Mouse (Mus musculus): Measurements from ENCODE around the gene Maz.

The Maz gene

GRCm38 (mm10) chr7:127026984-127027726 lies at the start of gene Maz:
Gene Maz, minus strand, starts transcription at chr7:127027037.
- DNase-seq = peak; percentile 100

- no peak for DNase-seq
Measured at GRCm38 (mm10) chr7:127076188-127076587, 49.4 kb upstream of the Maz start.

DNA sequence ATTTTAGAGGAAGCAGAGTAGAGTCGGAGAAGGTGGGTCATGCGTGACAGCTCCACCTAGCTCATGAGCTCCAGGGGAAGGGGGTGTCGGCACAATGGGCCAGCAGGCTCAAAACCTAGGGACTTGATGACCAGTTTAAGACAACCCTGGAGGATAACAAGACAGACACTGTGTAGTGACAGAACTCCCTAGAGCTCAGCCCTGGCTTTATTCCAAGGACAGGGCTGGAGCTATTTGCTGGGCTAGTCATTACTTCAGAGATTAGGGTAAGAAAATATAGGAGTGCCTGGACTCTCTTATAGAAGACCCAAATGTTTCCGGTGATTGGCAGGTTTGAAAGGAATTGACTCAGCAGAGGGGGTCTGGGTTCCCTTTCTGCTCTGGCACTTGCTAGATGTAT lies 46.4 kb upstream of the Maz start:
- DNase-seq = no peak

- no peak for DNase-seq
Measured at GRCm38 (mm10) chr7:127070871-127071413, 44.1 kb upstream of the Maz start.

DNA sequence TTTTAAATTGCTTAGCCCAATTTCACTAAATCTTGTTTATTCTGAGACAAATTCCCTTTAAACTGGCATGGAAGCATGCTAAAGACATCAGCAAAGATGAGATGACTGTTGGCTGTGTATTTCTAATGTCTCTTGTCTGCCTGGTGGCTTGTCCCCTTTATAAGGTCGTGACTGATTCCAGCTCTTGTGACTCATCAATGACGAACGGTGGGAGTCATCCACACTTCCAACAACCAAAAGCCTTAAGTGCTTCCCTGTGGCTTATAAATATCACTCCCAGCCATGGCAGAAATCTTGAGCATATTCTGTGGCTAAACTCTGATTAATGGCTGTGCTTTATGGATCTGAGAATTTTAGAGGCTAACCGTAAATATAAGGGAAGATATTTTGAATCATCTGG lies 39.5 kb upstream of the Maz start:
- no peak for DNase-seq

GRCm38 (mm10) chr7:127065538-127065937 lies 38.7 kb upstream of the Maz start:
- DNase-seq = no peak

- no peak for DNase-seq
Measured at GRCm38 (mm10) chr7:127055026-127055585, 28.3 kb upstream of the Maz start.

DNA sequence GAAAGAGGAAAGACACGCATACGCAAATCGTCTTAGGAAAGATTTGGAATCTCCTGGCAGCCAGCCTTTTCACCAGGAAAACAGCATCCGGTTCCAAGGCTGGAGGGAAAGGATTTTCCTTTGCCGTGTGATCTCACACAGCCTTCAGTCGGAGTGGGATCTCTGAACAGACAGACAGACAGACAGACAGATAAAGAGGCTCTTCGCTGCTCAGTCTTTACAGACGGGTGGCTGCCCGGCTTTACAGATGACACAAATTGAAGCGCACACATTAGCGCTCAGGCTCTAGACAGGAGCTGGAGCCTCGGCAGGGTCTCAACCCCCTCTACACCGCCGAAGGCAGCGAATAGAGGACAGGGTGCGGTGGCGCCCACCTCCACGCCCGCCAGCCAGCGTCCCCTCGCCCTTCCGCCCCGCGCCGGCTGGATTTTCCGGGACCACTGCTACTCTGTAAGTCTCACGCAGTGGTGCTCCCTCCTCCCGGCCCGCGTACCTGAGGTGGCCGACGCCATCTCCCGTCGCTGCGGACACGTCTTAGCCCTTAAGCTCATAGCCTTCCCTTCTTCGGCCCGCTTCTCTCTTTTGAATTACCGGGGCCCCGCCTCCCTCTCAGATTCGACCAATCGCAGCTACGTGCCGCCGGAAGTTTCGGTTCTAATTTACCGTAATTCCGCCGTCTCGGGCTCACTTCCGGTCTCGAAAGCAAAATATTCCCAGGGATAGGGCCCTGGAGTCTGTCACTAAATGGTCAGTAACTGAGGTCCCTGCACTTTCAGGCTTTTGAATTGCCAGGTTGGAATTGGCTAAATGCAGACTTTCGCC lies 15.2 kb upstream of the Maz start, which contains the start of gene Kif22:
TSS of gene Kif22 (minus strand) at position 621 of the 822 bp plus-strand sequence.
- peak; percentile 94 for DNase-seq

DNA sequence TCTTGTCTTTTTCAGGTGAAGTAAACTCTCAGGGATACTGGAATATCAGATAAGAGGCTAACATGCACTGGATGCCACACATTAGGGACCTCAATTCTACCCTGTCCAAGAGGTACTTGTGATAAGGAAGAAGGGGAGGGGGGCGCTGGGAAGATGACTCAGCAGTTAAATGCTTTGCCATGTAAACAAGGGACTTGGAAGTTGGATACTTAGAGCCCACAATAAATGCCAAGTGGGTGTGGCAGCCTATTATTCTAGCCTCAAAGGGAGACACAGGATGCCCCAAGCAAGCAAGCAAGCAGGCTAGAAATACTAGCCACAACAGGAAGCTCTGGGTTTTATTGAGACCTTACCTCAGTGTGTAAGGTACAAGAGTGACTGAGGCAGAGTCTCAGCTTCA lies 4.4 kb upstream of the Maz start:
- peak; percentile 34 for DNase-seq

GRCm38 (mm10) chr7:127030172-127030571 lies 3.3 kb upstream of the Maz start:
- DNase-seq = no peak

DNA sequence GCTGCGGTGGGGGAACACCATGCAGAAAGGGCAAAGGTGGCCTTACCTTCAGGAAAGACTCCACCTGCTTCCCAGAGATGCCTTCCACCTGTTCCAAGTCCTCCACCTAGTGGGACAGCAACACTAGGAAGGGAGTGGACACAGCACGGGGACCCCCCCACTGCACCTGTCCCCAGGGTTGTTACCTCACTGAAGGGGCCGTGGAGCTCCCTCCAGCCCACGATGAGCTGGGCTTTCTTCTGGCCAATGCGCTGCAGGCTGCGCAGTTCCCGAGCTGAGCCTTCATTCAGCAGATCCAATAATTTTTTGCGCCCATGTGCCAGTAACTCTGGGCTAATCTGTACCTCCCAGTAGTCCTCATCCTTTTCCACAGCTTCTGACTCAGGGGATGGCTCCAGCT lies 1.0 kb upstream of the Maz start:
- DNase-seq = no peak

- no peak for DNase-seq
Measured at GRCm38 (mm10) chr7:127026616-127026983, 237 bp downstream of the Maz start.

DNA sequence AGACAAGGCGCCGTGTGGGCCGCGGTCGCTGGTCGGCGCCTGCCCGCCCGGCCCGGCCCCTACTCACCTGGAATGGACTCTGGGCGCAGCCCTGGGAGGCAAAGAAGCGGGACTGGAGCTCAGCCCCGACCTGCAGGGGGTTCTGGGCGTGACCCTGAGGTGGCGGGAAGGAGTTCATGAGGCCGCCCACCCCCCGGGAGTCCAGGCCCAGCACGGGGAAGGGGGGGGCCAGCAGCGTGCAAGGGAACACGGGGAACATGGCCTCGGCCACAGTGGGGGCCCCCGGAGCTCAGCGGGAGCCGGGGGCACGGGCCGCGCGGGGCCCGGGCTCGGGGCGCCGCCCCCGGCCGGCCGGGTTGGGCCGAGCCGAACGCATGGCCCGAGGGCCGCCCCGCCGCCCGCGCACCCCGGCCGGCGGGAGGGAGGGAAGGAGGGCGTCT lies 656 bp downstream of the Maz start:
- DNase-seq = peak; percentile 65

- peak; percentile 40 for DNase-seq
Measured at GRCm38 (mm10) chr7:127025556-127026160, 1.2 kb downstream of the Maz start.

DNA sequence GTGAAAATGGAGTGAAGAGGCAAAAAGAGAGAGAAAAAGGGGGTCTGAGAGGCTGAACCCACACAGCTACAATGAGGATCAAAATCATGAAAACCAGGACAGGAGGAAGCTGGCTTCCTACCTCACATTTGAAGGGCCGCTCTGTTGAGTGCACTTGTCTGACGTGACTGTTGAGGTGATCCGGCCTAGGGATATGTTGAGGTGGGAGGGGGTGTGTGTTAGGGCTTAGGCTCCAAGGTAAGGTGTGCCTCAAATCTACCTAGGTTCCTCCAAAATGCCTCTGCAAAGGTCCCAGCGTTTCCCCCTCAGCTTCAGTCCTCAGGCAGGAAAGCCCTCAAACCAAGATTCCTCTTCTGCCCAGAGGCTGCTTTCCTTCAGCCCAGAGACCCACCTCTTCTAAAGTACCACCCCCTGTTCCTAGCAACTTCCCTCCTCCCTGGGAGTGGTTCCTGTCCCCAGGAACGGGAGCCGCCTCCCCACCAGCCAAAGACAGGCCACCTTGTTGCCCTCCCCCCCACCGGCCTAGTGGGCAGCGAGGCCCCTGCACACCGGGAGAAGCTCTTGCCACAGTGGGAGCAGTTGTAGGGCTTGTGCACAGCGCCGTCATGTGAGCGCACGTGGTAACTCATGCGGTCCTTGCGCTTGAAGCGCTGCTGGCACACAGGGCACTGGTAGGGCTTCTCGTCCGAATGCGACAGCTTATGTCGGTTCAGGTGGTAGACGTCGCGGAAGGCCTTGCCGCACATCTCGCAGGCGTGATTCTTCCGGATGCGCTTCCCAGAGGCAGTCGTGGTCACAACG lies 1.9 kb downstream of the Maz start:
- peak; percentile 89 for DNase-seq

DNA sequence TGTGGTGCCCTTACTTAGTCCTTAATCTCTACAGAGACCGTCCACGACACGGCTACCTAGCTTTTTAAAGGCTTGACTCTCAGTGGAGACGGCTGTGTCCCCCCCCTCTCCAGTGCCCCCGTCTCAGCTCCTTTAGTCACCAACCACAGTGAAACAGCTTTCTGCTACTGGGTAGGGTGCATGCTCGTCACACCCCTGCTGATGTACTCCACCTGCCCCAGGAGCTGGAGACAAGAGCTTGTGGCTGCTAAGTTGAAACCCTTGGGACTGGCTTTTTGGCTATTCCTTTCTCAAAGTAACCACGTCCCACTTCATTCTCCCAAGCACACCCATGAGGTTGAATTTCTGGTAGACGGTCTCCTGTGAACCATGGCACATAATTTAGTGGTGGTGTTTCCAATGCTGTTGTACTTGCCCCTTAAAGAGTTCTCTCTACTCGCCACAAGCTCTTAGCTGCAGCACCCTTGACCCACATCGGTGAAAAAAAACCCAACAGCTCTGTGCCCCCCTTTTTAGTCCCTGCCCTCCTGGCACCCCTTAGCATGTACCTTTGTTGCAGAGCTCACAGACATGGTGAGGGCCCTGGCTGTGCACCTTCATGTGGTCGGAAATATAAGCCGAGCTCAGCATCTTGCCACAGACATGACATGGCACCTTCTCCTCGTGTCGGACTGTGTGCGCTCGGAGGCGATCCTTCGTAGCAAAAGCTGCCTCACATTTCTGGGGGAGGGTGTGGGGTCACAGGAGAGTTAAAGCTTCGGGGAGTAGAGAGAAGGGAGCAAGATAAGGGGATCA lies 2.7 kb downstream of the Maz start:
- DNase-seq = no peak

DNA sequence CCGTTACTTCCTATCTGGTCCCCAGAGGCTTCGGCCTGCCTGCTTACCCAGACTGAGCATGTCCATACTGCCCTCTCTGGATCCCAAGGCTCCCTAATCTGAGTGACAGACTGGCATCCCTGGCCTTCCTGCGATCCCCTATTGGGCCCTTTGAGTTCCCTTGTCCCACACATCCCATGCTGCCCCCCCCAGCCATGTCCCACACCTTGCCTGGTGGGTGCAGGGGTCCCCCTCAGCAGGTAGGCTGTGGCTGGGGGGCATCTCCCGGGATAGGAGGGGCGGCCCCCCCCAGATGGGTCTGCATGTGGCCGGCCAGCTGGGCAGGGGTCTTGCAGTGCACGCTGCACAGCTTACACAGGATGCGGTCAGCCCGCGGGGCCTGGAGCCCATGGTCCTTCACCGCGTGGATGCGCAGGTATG lies 3.6 kb downstream of the Maz start:
- DNase-seq = peak; percentile 52

- DNase-seq = no peak
Measured at GRCm38 (mm10) chr7:127022528-127023271, 4.1 kb downstream of the Maz start.

- DNase-seq = no peak
Measured at GRCm38 (mm10) chr7:127021563-127022527, 5.0 kb downstream of the Maz start.

Data from lung, postnatal 36 days (tissue).